Mouse (Mus musculus) right cerebral cortex, postnatal 25 days (tissue): ENCODE results near the gene Gm14862.
"Not testable (repeated sequence)": the region's sequence is repeated elsewhere in the genome, so short reads cannot be mapped to it uniquely, and the experiment has no call there.

Experiments
- DNase-seq: peaks from one replicate; pipeline ENCODE4 v3.0.0; 2022

The Gm14862 gene

DNA sequence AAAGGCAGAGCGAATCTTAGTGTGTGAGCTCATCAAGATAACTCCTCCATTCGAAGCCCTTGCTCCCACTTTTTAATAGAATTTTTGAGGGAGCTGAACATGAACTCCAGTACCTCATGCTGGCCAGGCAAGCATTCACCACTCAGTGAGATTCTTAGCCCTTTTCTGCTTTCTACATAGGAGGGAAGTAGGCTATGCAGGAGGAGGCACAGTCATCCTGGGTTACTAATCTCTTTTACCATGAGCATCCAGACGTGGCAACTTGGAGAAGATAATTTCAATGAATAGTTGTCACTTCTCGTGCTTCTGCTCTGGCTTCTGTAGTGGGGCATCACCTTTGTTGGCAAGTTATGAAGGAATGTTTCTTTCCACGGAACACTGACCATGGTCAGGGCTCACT, at the start of gene Gm14862:
TSS of gene Gm14862 (minus strand) at position 134 of the 400 bp plus-strand sequence.
- no peak for DNase-seq

DNA sequence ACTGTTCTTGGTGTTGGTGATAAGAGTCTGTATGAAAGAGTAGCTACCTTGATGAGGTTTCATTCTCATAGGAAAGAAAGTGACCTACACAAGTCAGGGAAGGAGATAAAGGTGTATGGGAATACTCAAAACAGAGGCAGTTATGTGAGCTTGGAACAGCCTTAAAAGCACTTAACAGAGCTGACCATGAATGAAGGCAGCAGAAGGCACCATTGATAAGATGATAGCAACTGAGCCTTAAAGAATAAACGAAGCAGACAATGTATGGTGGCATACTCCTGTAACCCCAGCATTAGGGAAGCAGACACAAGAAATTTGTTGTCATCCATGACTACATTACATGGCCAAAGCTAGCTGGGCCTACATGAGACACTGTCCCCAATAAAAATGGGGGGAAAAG, 46.8 kb upstream of the Gm14862 start:
- no peak for DNase-seq

DNA sequence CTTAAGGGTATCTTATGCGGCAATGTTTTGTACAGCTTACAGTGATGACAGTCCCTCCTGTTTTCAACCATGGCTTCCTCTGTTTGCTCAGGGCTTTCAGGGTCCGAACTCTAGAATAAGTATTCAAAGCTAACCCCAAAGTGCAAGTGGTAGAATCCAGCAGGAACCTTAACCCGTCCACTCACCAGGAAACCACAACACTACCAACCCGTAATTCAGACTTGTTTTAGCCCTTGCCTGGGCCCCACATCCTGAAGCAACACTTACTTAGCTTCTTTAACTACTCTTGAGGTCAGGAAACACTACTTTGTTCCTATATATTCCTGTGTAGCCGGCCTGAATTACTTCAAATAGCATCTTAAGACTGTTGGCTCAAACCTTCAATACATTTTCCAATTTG, 46.1 kb upstream of the Gm14862 start:
- DNase-seq, result no peak

DNA sequence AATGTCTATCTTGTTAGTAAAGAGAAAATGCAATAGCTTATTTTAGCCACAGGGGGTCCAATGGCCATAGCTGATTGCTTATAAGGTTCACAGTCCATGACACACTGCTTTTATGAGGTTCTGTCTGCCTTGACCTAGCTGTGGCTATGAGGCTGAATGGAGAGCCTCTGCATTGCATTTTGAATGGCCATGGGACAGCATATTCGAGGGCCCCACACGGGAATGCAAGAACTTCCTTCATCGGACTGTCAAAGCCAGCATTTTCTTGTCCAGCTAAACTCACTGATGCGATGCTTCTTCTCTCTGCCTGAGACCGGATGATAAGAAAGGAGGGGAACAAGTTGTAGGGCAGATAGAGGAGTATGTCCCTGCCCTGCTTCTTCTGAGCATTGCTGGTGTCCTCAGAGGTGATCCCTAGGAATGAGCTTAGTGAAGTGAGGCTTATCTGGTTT, 41.7 kb upstream of the Gm14862 start:
- no peak for DNase-seq

DNA sequence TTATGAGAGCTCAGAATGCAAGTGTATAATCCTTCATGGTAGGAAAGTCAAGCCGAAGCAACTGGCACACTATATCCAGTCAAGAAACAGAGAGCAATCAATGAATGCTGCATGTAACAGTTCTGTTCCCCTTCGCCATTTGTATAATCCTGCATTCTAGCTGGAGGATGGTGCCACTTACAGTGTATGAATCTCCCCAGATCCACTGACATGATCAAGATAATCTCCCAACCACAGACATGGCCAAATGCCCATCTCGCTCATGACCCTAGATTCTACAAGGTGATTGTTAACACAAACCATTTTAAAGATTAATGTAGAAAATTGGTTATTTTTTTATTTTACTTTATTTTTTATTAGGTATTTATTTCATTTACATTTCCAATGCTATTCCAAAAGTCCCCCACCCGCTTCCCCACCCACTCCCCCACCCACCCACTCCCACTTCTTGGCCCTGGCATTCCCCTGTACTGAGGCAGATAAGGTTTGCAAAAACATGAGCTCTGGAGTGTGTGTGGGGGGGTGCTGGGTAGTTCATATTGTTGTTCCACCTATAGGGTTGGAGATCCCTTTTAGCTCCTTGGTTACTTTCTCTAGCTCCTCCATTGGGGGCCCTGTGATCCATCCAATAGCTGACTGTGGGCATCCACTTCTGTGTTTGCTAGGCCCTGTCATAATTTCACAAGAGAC, 36.6 kb upstream of the Gm14862 start:
- DNase-seq, result not testable (repeated sequence)

DNA sequence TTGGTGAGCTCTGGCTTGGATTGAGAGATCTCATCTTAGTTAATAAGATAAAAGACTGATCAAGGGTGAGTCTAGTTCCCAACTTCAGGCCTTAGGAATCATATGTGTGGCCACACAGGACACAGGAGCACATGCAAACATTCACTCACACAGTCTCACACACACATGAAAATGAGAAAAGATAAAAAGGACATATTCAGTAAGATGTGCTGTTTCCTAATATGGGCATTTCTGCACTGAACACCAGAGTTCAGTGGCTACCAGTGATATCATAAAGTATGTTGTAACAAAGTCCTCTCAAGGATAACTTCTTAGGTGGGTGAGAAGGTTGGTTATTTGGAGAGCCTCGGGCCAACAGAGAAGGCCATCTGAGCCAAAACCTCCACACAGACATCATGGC, 26.8 kb upstream of the Gm14862 start, which contains the start of gene H2al1m:
TSS of gene H2al1m (plus strand) at position 301 of the 400 bp plus-strand sequence.
- not testable (repeated sequence) for DNase-seq

DNA sequence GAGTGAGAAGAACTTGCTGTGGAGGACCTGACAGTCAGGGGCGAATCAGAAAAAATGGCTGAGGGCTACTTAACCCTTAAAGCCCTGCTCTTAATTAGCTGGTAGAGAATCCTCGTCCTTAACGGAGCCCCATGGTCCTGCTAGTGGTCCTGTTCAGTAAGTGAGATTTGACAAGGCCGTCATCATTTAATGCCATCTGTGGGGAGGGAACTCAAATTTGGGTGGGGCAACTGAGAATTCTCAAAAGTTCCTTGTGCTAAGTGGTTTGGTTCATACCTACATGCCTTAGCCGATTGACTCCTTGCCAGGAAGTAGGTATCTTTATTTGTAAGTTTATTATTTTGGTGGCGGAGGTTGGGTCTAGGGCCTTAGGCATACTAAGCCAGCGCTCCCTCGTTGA, 17.6 kb upstream of the Gm14862 start:
- DNase-seq, result no peak

DNA sequence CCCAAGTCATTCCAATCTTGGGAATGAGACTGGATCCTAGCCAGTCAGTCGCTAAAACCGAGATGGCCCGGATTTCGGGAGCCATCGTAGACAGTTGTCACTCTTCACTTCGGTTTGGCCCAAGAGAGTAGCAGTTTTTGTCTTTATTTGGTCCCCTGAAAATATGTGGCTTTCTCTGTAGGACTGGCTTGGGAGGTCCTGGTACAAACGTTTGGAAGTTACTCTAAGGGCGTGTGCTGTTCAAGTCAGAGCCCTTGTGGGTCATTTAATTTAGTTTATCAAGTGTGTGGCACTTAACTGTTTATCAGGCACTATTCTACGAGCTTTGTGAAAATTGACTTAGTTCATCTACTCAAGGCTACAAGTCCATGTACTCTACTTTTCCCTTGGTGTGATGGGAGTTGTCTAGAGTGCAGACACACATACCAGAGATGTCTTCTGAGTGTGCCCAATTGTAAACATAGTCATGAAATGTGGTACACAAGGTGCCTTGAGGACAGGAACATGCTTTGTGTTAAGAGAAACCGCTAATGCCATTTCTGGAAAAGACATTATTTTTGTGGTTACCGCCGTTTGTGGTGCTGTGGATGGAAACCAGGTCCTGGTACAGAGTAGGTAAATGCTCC, 16.8 kb upstream of the Gm14862 start:
- no peak for DNase-seq

DNA sequence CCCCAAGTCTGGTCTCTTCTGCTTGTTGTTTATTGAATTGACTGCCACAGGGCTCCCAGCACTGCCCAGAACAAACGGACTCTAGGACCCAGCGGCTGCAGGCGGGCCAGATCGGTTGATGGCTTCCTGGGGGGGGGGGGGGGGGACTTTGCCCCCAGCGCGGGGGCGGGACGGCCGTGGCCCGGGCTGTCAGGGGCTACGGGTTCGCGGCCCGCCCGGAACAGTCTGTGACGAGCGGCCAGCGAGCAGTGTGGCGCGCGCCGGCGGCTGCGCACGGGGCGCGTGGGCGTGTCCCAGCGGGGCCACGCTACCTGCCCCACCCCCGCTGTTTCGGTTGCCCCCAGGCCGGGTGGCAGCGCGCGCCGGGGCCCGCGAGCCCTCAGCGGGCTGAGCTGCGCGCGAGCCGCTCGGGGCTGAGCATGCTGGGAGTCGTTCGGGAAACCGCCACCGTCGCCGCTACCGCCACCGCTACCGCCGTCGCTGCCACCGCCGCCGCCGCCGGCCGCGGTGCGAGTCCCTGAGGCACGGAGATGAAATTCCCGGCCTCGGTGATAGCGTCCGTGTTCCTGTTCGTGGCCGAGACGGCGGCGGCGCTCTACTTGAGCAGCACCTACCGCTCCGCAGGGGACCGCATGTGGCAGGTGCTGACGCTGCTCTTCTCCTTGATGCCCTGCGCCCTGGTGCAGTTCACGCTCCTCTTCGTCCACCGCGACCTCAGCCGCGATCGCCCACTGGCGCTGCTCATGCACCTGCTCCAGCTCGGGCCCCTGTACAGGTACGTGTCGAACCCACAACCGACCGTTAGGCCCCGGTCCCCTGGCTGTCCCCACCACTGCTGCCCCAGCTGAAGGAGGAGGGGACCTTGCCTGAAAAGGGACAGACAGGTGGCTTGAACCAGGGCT, 16.0 kb upstream of the Gm14862 start, which contains the start of gene Xk:
TSS of gene Xk (plus strand) at position 297 of the 902 bp plus-strand sequence.
- DNase-seq, result peak; percentile 36

DNA sequence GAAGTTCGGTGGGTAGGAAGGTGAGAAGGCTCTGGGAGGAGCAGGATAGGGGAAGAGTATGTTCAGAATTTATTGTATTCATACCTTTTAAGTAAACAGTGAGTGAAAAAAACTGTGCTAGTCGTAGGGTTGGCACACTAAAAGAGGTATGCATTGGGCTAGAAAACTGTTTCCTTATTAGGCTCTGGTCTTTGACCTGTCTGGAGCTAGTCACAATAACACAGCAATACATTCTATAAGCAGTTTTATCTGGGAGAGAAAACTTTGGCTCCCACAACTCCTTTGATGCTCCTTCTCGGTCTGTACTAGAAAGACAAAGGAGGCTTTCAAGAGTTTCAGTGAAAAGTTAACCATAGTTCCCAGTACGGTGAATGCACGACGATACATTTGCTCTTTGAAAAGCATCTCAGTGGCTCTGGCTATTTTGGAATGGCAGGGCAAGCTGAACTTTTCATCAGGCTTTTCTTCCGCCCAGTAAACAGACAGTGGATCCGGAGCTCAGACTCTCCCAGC, 15.3 kb upstream of the Gm14862 start:
- DNase-seq, result no peak

DNA sequence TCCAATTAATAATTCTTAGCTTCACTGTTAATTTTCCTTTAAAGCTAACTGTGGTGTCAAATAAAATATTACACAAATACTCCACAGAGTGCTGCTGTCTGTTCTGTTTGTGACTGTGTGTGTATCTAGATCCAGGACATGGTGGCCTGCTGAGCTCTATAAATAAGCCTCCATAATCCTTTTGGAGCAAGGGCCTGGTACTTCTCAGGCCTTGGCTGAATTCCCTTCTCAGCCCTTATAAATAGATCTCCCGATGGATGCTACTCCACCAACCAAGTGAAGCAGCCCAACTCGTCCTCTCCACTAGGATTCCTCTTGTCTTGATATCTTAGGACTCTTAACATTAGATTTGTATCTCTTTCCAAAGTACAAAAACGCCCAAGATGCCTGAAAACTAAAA, 14.4 kb upstream of the Gm14862 start:
- DNase-seq, result no peak

DNA sequence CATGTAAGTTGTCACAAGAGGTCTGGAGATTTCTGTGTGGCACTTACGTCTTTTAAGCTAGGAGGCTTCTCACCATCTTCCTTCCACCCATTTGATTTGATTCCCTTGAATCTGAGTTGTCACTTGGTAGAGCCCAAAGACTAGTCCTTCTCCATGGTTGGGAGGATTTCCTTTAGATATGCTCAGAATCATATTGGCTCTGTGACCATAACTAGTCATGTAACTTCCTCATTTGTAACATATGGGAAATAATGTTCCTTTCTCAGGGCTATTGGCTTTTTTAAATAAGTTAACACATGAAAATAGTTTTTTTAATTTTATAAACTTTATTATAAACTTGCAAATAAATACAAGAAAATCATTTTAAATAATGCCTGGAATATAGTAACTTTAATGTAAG, 2.6 kb upstream of the Gm14862 start:
- no peak for DNase-seq

DNA sequence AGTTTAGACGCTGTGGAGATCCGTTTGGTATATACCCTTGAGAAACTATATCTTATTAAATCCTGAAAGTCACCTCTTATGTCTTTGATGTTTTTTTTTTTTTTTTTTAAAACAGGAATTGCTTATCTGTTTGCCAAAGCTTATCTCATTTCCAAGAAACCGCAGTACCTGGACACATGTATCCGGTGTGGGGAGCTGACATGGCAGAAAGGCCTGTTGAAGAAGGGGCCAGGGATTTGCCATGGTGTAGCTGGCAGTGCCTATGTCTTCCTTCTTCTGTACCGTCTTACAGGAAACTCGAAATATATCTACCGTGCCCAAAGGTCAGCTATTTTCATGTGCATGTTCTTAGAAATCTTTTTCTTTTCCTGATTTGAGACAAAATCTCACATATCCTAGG, 1.1 kb upstream of the Gm14862 start:
- DNase-seq, result no peak

DNA sequence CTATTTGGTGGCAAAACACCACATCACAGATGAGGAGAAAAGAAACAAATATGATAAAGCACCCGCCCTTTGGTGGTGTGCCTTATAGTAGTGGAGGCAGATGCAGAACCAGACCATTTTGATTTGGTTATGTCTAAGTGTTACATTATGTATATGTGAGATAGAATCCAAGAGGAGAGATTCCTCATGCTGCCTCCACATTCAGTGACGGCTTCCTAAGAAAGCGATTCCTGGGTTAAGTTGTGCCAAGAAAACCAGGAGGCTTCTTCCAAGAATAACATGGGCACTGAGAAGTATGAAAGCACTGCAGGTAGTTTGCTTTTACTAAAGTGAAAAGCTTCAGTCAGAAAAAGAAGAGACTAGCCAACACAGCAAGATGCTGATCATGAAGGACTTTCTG, 1.8 kb downstream of the Gm14862 start:
- DNase-seq, result no peak

DNA sequence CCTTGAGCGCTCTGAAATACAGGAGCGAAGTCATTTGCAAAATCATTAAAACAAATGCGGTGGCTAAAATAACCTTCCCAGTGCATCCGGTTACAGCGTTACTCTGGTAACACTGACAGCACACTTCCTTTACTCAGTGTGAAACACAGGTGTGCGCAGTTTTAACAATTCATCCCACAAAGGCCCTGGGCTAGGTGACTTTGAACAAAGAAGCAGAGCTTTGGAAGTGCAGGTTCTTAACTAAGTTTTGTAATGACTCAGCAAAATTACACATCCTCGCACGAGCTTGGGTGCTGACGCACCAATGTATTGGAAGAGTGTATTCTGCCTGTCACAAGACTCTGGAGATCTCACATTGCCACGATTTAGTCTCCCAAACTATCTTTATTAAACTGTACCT, 2.7 kb downstream of the Gm14862 start:
- no peak for DNase-seq

DNA sequence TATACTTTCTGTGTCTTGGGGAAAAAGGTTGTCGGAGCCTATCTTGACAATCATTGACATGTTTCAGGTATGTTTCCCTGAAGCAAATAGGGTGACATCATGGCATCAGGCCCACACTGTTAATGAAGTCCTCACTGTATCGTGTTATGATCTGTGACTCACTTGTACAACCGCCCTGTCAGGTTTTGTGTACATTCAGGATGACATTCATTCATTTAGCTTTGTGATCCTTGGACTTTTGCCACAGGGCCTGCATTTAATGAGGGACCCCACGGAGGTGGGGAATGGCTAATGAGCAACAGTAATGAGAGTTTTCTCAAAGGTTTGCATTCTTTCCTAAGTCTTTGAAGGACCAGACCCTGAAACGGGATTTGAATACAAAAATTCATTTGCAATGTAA, 7.8 kb downstream of the Gm14862 start:
- no peak for DNase-seq

DNA sequence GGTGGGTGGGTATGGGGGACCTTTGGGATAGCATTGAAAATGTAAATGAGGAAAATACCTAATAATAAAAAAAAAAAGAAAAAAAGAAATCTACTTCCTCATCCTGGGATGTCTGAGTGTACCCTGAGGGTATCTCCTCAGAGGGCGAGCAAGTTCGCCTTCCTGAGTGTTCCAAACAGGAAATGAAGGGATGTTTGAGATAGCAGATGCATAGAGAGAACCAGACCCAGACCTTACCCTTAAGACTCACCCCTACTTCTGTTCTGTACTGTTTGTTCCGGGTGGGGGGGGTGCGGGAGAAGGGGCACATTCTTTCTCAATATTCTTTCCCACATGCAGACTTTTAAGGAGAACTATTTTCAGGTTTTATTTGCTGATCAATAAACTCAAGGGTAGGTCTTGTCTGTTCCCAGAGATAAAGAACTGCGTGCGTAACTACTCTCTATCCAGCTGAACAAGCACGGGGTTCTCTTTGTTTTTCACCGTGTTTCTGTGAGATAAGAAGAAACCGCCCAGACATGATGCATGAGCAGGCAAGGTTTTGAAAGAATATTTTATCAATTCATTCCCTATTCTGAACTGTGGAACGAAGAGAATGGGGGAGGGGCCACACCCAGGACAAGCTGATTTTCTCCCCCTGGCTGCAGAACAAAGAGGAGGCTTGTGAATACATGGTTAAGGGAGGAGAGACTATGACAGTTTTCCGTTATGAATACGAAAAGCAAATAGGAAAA, 11.9 kb downstream of the Gm14862 start:
- no peak for DNase-seq

DNA sequence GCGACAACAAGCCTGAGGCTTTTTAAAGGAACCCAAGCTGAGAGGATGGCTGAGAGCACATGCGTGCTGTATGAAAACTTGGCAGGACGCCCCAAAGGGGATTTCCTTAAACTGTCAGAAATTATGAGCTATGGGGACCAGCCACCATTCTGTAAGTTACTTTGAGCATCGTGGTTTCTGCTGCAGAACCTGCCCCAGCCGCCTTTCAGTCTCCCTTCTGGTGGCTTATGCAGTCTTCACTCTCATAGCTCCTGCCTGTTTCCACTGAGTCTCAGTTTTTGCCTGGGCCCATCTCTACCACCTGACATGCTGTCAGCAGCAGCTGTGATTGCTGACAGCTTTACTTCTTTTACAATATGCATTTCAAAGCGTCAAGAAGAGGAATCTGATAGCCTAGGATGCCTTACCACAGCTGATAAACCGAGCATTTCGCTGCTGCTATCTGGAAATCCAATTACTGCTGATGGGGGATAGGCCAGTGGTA, 13.3 kb downstream of the Gm14862 start:
- DNase-seq, result no peak

DNA sequence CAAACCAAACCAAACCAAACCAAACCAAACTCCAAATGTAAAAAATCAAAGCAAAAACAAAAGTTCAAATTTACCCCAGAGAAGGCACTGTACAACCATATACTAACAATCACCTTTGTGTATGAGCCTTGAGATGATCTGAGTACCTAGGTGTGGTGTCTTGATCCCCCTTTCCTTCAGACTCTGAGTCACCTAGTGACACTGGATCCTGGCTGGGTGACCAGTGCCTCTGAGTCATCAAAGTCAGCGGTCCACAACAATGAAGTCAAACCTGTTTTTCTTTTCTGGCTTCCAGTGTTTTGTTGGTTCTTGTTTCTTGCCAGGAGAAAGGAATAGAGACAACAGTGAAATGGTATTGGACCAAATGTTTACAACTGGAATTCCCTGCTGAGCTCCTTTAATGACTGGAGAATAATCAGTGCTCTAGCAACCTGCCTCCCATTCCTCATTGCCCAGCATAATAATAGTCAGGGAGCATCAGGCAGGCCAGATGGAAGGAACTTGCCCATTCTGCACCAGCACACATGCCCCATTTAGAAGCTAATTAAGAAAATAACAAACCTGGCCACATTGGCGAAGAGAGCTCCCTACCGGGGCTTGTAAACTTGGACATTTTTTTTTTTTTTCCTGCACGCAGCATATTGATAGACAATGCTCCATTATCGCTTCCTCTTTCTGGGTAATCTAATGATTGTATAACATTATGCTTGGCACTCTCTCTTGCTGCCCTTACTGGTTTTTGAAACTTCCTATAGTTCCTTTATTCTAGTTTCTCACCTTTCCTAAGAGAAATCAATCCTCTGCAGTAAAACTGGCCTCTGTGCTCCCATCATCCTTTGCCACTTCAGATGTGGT, 15.7 kb downstream of the Gm14862 start:
- no peak for DNase-seq

DNA sequence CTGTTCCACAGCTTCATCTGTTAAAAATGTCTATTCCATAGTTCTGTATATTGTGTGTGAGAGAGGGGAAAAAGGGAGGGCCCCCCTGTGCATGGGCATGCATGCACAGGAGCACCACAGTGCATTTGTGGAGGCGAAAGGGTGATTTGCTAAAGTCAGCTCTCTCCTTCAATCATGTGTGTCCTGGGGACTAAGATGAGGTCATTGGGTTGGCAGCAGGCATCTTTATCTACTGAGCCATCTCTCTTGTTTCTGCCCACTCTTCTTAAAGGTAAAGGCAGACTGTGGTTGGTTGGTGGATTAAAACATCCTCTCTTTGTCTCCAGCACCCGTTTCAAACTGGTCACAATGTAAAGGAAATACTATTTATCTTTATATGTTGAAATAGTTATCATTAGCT, 29.6 kb downstream of the Gm14862 start:
- DNase-seq, result no peak
